ENCODE assay signal across 9 mouse cellular contexts in genomic region chr11:101229361-101229900, GRCm38 (mm10). TPM values are rescaled to one million over a fixed set of nuclear protein-coding genes. Genes with fewer than 3 reads are reported as not detected.
DNase-seq lines count a peak whose midpoint lies in the region; ATAC-seq and TF ChIP-seq lines count a peak whose summit lies in the region.
"Had no signal": no experiment of that assay in that cellular context is flagged by ENCODE, and none has a peak within 500 bp of the region (broad histone marks: within the 10 kb centered on the region; RNA-seq: fewer than 3 reads in every experiment).

No protein-coding gene starts in this region.

- intact Hi-C loops in left cerebral cortex, postnatal 4 days (cut with DNase I), result loop anchor here (10.0 kb wide), 1 partner anchor 165 kb away; no protein-coding TSS in a partner anchor
- intact Hi-C loops in left cerebral cortex, postnatal 25 days (cut with DNase I), result no loop called here

- no peaks in the 10 kb centered on the region for H3K9me3 ChIP-seq in heart, embryonic 12.5 days (replicated peaks)
- H3K9me3 ChIP-seq in lung, embryonic 15.5 days, result no peaks in the 10 kb centered on the region
- no peaks in the 10 kb centered on the region for H3K9me3 ChIP-seq in forebrain, embryonic 16.5 days (ENCODE audit: control insufficient read depth, low read length)

- TF ChIP-seq CTCF in brain, embryonic 14.5 days (IDR thresholded peaks at IDR 0.05; ENCODE audit: borderline replicate concordance, extremely low read depth, insufficient read depth, insufficient read length), result no peak

- no peak overlapping the region for H3K4me2 ChIP-seq in heart, embryonic 12.5 days
- H3K4me2 ChIP-seq in lung, embryonic 15.5 days, result 0 out of 2 replicates have a peak overlapping the region, but pooled peaks have one; percentile 10
- H3K4me2 ChIP-seq in forebrain, embryonic 16.5 days (ENCODE audit: low read length), result no peak overlapping the region

- DNase-seq in left cerebral cortex, postnatal 4 days, result peak; percentile 79
- DNase-seq in left cerebral cortex, postnatal 25 days (ENCODE audit: low spot score in 2 of 2), result no peak
- peak; percentile 15 for DNase-seq in brain, embryonic 14.5 days (ENCODE audit: low read depth)
- DNase-seq in thymus, postnatal 36 days, result no peak

- ATAC-seq in heart, embryonic 12.5 days (ENCODE audit: insufficient number of reproducible peaks, low FRiP score), result no peak
- no peak for ATAC-seq in lung, embryonic 15.5 days (ENCODE audit: borderline replicate concordance, extremely low read depth, low FRiP score, low TSS enrichment)
- no peak for ATAC-seq in megakaryocyte-erythroid progenitor cell, adult 5-6 weeks (replicated peaks; ENCODE audit: low FRiP score, low TSS enrichment, poor library complexity, severe bottlenecking)
- no peak for ATAC-seq in forebrain, embryonic 16.5 days

- no peaks in the 10 kb centered on the region for H3K36me3 ChIP-seq in heart, embryonic 12.5 days
- H3K36me3 ChIP-seq in lung, embryonic 15.5 days, result no peaks in the 10 kb centered on the region
- no peaks in the 10 kb centered on the region for H3K36me3 ChIP-seq in forebrain, embryonic 16.5 days (ENCODE audit: control insufficient read depth, insufficient read depth)

- 23% methylated on average over 8 of the region's 8 CpGs for WGBS in heart, embryonic 12.5 days
- WGBS in lung, embryonic 15.5 days, result 21% methylated on average over 8 of the region's 8 CpGs
- WGBS in forebrain, embryonic 16.5 days, result 26% methylated on average over 8 of the region's 8 CpGs

- peak overlapping the region; percentile 92 for H3K27ac ChIP-seq in heart, embryonic 12.5 days (ENCODE audit: poor library complexity, severe bottlenecking)
- H3K27ac ChIP-seq in lung, embryonic 15.5 days, result peak overlapping the region; percentile 98
- H3K27ac ChIP-seq in forebrain, embryonic 16.5 days (ENCODE audit: low read length), result no peak overlapping the region; the same call in 1 of the 2 replicates

- TF ChIP-seq POLR2A in brain, embryonic 14.5 days (IDR thresholded peaks at IDR 0.05; ENCODE audit: borderline replicate concordance, extremely low read depth, insufficient read depth, insufficient read length, poor library complexity, severe bottlenecking), result no peak

- H3K4me1 ChIP-seq in heart, embryonic 12.5 days (replicated peaks), result peaks cover 32% of the 10 kb centered on the region
- H3K4me1 ChIP-seq in lung, embryonic 15.5 days, result peaks cover 38% of the 10 kb centered on the region
- H3K4me1 ChIP-seq in forebrain, embryonic 16.5 days (replicated peaks; ENCODE audit: control insufficient read depth, insufficient read depth, low read length), result peaks cover 28% of the 10 kb centered on the region

- no peaks in the 10 kb centered on the region for H3K27me3 ChIP-seq in heart, embryonic 12.5 days (replicated peaks)
- no peaks in the 10 kb centered on the region for H3K27me3 ChIP-seq in lung, embryonic 15.5 days
- H3K27me3 ChIP-seq in forebrain, embryonic 16.5 days (replicated peaks; ENCODE audit: control insufficient read depth, insufficient read depth, low read length), result no peaks in the 10 kb centered on the region

- no peak overlapping the region for H3K4me3 ChIP-seq in heart, embryonic 12.5 days
- no peak overlapping the region for H3K4me3 ChIP-seq in lung, embryonic 15.5 days
- no peak overlapping the region for H3K4me3 ChIP-seq in forebrain, embryonic 16.5 days (replicated peaks; ENCODE audit: low read length)

- no peak overlapping the region for H3K9ac ChIP-seq in heart, embryonic 12.5 days
- no peak overlapping the region for H3K9ac ChIP-seq in lung, embryonic 15.5 days
- no peak overlapping the region for H3K9ac ChIP-seq in forebrain, embryonic 16.5 days (replicated peaks; ENCODE audit: low read depth, low read length)

RNA-seq across cellular contexts. Expression of gene Ezh1, which starts 3.2 kb away (rescaled TPM):
- 10 to 100 TPM; 34.3 to 36.6 TPM for total RNA-seq in left cerebral cortex, postnatal 4 days (2021)
- total RNA-seq in left cerebral cortex, postnatal 25 days (2021), result 10 to 100 TPM; 42.8 to 48.5 TPM
- polyA plus RNA-seq in brain, embryonic 14.5 days (2012; rRNA removed), result 27.2 and 29.3 TPM in 2 replicates
- 14.9 and 16.1 TPM in 2 replicates for polyA plus RNA-seq in heart, embryonic 12.5 days (2016; fragmentation: Nextera tagmentation; extraction: Ambion mirVana)
- polyA plus RNA-seq in lung, embryonic 15.5 days (2015; fragmentation: Nextera tagmentation; extraction: Ambion mirVana), result 16.2 and 19.2 TPM in 2 replicates
- total RNA-seq in megakaryocyte-erythroid progenitor cell, adult 5-6 weeks (2014; fragmentation: Nextera tagmentation), result 18.2 and 20.6 TPM in 2 replicates
- 13.8 and 20.3 TPM in 2 replicates for total RNA-seq in megakaryocyte-erythroid progenitor cell, adult 5-6 weeks (2017)
- polyA plus RNA-seq in forebrain, embryonic 16.5 days (2015; fragmentation: Nextera tagmentation; extraction: Ambion mirVana), result 24.8 and 27.0 TPM in 2 replicates

RNA-seq across cellular contexts. Expression of gene Ramp2, which starts 16.4 kb away (rescaled TPM):
- total RNA-seq in left cerebral cortex, postnatal 4 days (2021), result 10 to 100 TPM; 56.2 to 64.0 TPM
- 10 to 100 TPM; 39.9 to 44.5 TPM for total RNA-seq in left cerebral cortex, postnatal 25 days (2021)
- 67.7 and 79.6 TPM in 2 replicates for polyA plus RNA-seq in brain, embryonic 14.5 days (2012; rRNA removed)
- polyA plus RNA-seq in heart, embryonic 12.5 days (2016; fragmentation: Nextera tagmentation; extraction: Ambion mirVana), result 233 and 245 TPM in 2 replicates
- polyA plus RNA-seq in lung, embryonic 15.5 days (2015; fragmentation: Nextera tagmentation; extraction: Ambion mirVana), result 264 and 286 TPM in 2 replicates
- total RNA-seq in megakaryocyte-erythroid progenitor cell, adult 5-6 weeks (2014; fragmentation: Nextera tagmentation), result not detected in 2 replicates
- total RNA-seq in megakaryocyte-erythroid progenitor cell, adult 5-6 weeks (2017), result not detected in 2 replicates
- polyA plus RNA-seq in forebrain, embryonic 16.5 days (2015; fragmentation: Nextera tagmentation; extraction: Ambion mirVana), result 67.4 and 72.0 TPM in 2 replicates
- total RNA-seq: neutrophil, adult 5-6 weeks had no signal

RNA-seq across cellular contexts. Expression of gene Vps25, which starts 24.1 kb away (rescaled TPM):
- 10 to 100 TPM; 76.2 to 77.1 TPM for total RNA-seq in left cerebral cortex, postnatal 4 days (2021)
- 10 to 100 TPM; 62.4 to 65.7 TPM for total RNA-seq in left cerebral cortex, postnatal 25 days (2021)
- polyA plus RNA-seq in brain, embryonic 14.5 days (2012; rRNA removed), result 55.2 and 69.3 TPM in 2 replicates
- polyA plus RNA-seq in heart, embryonic 12.5 days (2016; fragmentation: Nextera tagmentation; extraction: Ambion mirVana), result 98.8 and 101 TPM in 2 replicates
- 127 and 128 TPM in 2 replicates for polyA plus RNA-seq in lung, embryonic 15.5 days (2015; fragmentation: Nextera tagmentation; extraction: Ambion mirVana)
- total RNA-seq in megakaryocyte-erythroid progenitor cell, adult 5-6 weeks (2014; fragmentation: Nextera tagmentation), result 112 and 137 TPM in 2 replicates
- 44.7 and 71.5 TPM in 2 replicates for total RNA-seq in megakaryocyte-erythroid progenitor cell, adult 5-6 weeks (2017)
- 91.1 and 93.3 TPM in 2 replicates for polyA plus RNA-seq in forebrain, embryonic 16.5 days (2015; fragmentation: Nextera tagmentation; extraction: Ambion mirVana)

RNA-seq across cellular contexts. Expression of gene Wnk4, which starts 30.9 kb away (rescaled TPM):
- 1 to 10 TPM; 5.4 to 6.2 TPM for total RNA-seq in left cerebral cortex, postnatal 4 days (2021)
- 1 to 10 TPM; 2.2 to 7.9 TPM for total RNA-seq in left cerebral cortex, postnatal 25 days (2021)
- polyA plus RNA-seq in brain, embryonic 14.5 days (2012; rRNA removed), result 4.0 and 5.3 TPM in 2 replicates
- 14.0 TPM in 2 replicates for polyA plus RNA-seq in heart, embryonic 12.5 days (2016; fragmentation: Nextera tagmentation; extraction: Ambion mirVana)
- 3.7 and 5.0 TPM in 2 replicates for polyA plus RNA-seq in lung, embryonic 15.5 days (2015; fragmentation: Nextera tagmentation; extraction: Ambion mirVana)
- 0.25 and 1.4 TPM in 2 replicates for total RNA-seq in megakaryocyte-erythroid progenitor cell, adult 5-6 weeks (2014; fragmentation: Nextera tagmentation)
- 0.05 and 0.30 TPM in 2 replicates for total RNA-seq in megakaryocyte-erythroid progenitor cell, adult 5-6 weeks (2017)
- polyA plus RNA-seq in forebrain, embryonic 16.5 days (2015; fragmentation: Nextera tagmentation; extraction: Ambion mirVana), result 5.8 and 6.2 TPM in 2 replicates

RNA-seq across cellular contexts. Expression of gene Cntd1, which starts 49.4 kb away (rescaled TPM):
- total RNA-seq in left cerebral cortex, postnatal 4 days (2021), result under 1 TPM; 0.30 to 0.68 TPM
- total RNA-seq in left cerebral cortex, postnatal 25 days (2021), result under 1 TPM; 0.21 to 0.27 TPM
- 0.53 and 0.79 TPM in 2 replicates for polyA plus RNA-seq in brain, embryonic 14.5 days (2012; rRNA removed)
- 0.81 and 1.5 TPM in 2 replicates for polyA plus RNA-seq in heart, embryonic 12.5 days (2016; fragmentation: Nextera tagmentation; extraction: Ambion mirVana)
- 1.3 and 1.7 TPM in 2 replicates for polyA plus RNA-seq in lung, embryonic 15.5 days (2015; fragmentation: Nextera tagmentation; extraction: Ambion mirVana)
- total RNA-seq in megakaryocyte-erythroid progenitor cell, adult 5-6 weeks (2014; fragmentation: Nextera tagmentation), result 2.3 and 3.7 TPM in 2 replicates
- total RNA-seq in megakaryocyte-erythroid progenitor cell, adult 5-6 weeks (2017), result 2.1 and 4.2 TPM in 2 replicates
- 0.91 TPM in 2 replicates for polyA plus RNA-seq in forebrain, embryonic 16.5 days (2015; fragmentation: Nextera tagmentation; extraction: Ambion mirVana)

Comparison
In these comparisons a context has a peak if more than half of its experiments do, and no peak if none do; other contexts are left out.
1. DNase-seq: peak in left cerebral cortex, postnatal 4 days (single experiment) and brain, embryonic 14.5 days (single experiment); none in left cerebral cortex, postnatal 25 days (0 of 2) and thymus, postnatal 36 days (0 of 2).